Mouse (Mus musculus) embryo, embryonic 11.5 days (tissue): Measurements from ENCODE around the gene Gm8005.
"Not testable (repeated sequence)": the region's sequence is repeated elsewhere in the genome, so short reads cannot be mapped to it uniquely, and the experiment has no call there.

Experiments
- DNase-seq: peaks from one replicate; pipeline ENCODE4 v3.0.0-alpha.2; 2012; ENCODE audit warnings: low read depth, low spot score

The Gm8005 gene

GRCm38 (mm10) chr14:42439573-42439972 is at the start of gene Gm8005:
Gene Gm8005 (minus strand): TSS chr14:42439673.
- not testable (repeated sequence) for DNase-seq

GRCm38 (mm10) chr14:42463581-42463980 is 24.1 kb upstream of the Gm8005 start, which contains the start of gene Gm8011:
Gene Gm8011 (plus strand): TSS chr14:42463881.
- not testable (repeated sequence) for DNase-seq
